Mouse (Mus musculus): ENCODE results near the gene Nrxn1.

The Nrxn1 gene

GRCm38 (mm10) chr17:90443067-90443466 is 649.8 kb downstream of the Nrxn1 start:
- in situ Hi-C loops (cut with MseI, MboI) = no loop called here

GRCm38 (mm10) chr17:90435836-90436235 is 657.0 kb downstream of the Nrxn1 start:
- in situ Hi-C loops (cut with MseI, MboI) = no loop called here

GRCm38 (mm10) chr17:90435371-90435770 is 657.5 kb downstream of the Nrxn1 start:
- in situ Hi-C loops (cut with MseI, MboI) = no loop called here

- in situ Hi-C loops (cut with MseI, MboI) = no loop called here
Observed at GRCm38 (mm10) chr17:90430211-90430610, 662.7 kb downstream of the Nrxn1 start.

- in situ Hi-C loops (cut with MseI, MboI) = no loop called here
Observed at GRCm38 (mm10) chr17:90425974-90426373, 666.9 kb downstream of the Nrxn1 start.

- in situ Hi-C loops (cut with MseI, MboI) = no loop called here
Observed at GRCm38 (mm10) chr17:90422591-90422990, 670.3 kb downstream of the Nrxn1 start.

- in situ Hi-C loops (cut with MseI, MboI) = no loop called here
Observed at GRCm38 (mm10) chr17:90420757-90421156, 672.1 kb downstream of the Nrxn1 start.

GRCm38 (mm10) chr17:90419615-90420014 is 673.3 kb downstream of the Nrxn1 start:
- in situ Hi-C loops (cut with MseI, MboI) = no loop called here

- in situ Hi-C loops (cut with MseI, MboI) = no loop called here
Observed at GRCm38 (mm10) chr17:90396357-90396756, 696.5 kb downstream of the Nrxn1 start.

GRCm38 (mm10) chr17:90394606-90395005 is 698.3 kb downstream of the Nrxn1 start:
- in situ Hi-C loops (cut with MseI, MboI) = no loop called here

GRCm38 (mm10) chr17:90392751-90393150 is 700.1 kb downstream of the Nrxn1 start:
- in situ Hi-C loops (cut with MseI, MboI) = no loop called here

GRCm38 (mm10) chr17:90390316-90391212 is 702.3 kb downstream of the Nrxn1 start:
- in situ Hi-C loops (cut with MseI, MboI) = no loop called here

GRCm38 (mm10) chr17:90384856-90385255 is 708.0 kb downstream of the Nrxn1 start:
- in situ Hi-C loops (cut with MseI, MboI) = no loop called here

- in situ Hi-C loops (cut with MseI, MboI) = no loop called here
Observed at GRCm38 (mm10) chr17:90382496-90383443, 710.1 kb downstream of the Nrxn1 start.

GRCm38 (mm10) chr17:90376533-90376932 is 716.3 kb downstream of the Nrxn1 start:
- in situ Hi-C loops (cut with MseI, MboI) = no loop called here

GRCm38 (mm10) chr17:90362169-90362568 is 730.7 kb downstream of the Nrxn1 start:
- in situ Hi-C loops (cut with MseI, MboI) = no loop called here

GRCm38 (mm10) chr17:90349385-90350095 is 743.3 kb downstream of the Nrxn1 start:
- in situ Hi-C loops (cut with MseI, MboI) = no loop called here

GRCm38 (mm10) chr17:90346735-90347475 is 746.0 kb downstream of the Nrxn1 start:
- in situ Hi-C loops (cut with MseI, MboI) = no loop called here

- in situ Hi-C loops (cut with MseI, MboI) = no loop called here
Observed at GRCm38 (mm10) chr17:90333445-90333844, 759.4 kb downstream of the Nrxn1 start.

- in situ Hi-C loops (cut with MseI, MboI) = no loop called here
Observed at GRCm38 (mm10) chr17:90323674-90324073, 769.2 kb downstream of the Nrxn1 start.

- in situ Hi-C loops (cut with MseI, MboI) = no loop called here
Observed at GRCm38 (mm10) chr17:90272225-90272624, 820.6 kb downstream of the Nrxn1 start.
